Mouse (Mus musculus) heart, embryonic 14.5 days (tissue): ENCODE data around the gene Srp54c. TPM values are rescaled to one million over a fixed set of nuclear protein-coding genes. Genes with fewer than 3 reads are reported as not detected.
"Not testable (repeated sequence)": the region's sequence is repeated elsewhere in the genome, so short reads cannot be mapped to it uniquely, and the experiment has no call there.

Experiments used
- ATAC-seq: fragments of 200-750 bp; cut with Nextera tagmentation; 2 replicates; pipeline ENCODE4 v1.8.0; 2017; ENCODE audit warnings: low read depth, moderate TSS enrichment; ENCODE audit not compliant: insufficient number of reproducible peaks, insufficient read depth, low FRiP score
- H3K27ac ChIP-seq, 2 experiments: fragments of 200-500 bp in 1 of 2; fragments of 300-500 bp in 1 of 2; sonication (generic) in 1 of 2; replicated peaks in 1 of 2; 2 replicates each; pipeline ENCODE4 v1.5.1; 2012 to 2014; ENCODE audit warnings: low read depth in 2 of 2, low read length in 2 of 2, control low read depth in 1 of 2, mild to moderate bottlenecking in 1 of 2, mixed read lengths in 1 of 2; ENCODE audit not compliant: control insufficient read depth in 1 of 2, insufficient read depth in 1 of 2
- H3K27me3 ChIP-seq: fragments of 300-500 bp; sonication (generic); 2 replicates; pipeline ENCODE4 v1.6.1; 2014; ENCODE audit warnings: mild to moderate bottlenecking, low read length, control low read depth; ENCODE audit not compliant: control insufficient read depth, insufficient read depth
- H3K36me3 ChIP-seq: fragments of 300-500 bp; sonication (generic); 2 replicates; pipeline ENCODE4 v1.6.1; 2014; ENCODE audit warnings: mild to moderate bottlenecking, control low read depth, low read length, mixed read lengths; ENCODE audit not compliant: control insufficient read depth, insufficient read depth
- H3K4me1 ChIP-seq, 2 experiments: fragments of 200-500 bp in 1 of 2; fragments of 300-500 bp in 1 of 2; sonication (generic) in 1 of 2; 2 replicates each; pipeline ENCODE4 v1.6.1; 2012 to 2014; ENCODE audit warnings: low read length in 2 of 2, control low read depth in 1 of 2, mixed read lengths in 1 of 2; ENCODE audit not compliant: control insufficient read depth in 2 of 2, insufficient read depth in 2 of 2
- H3K4me2 ChIP-seq: fragments of 300-500 bp; sonication (generic); 2 replicates; pipeline ENCODE4 v1.6.1; 2014; ENCODE audit warnings: mild to moderate bottlenecking, low read length
- H3K4me3 ChIP-seq, 2 experiments: fragments of 200-500 bp in 1 of 2; fragments of 300-500 bp in 1 of 2; sonication (generic) in 1 of 2; 2 replicates each; pipeline ENCODE4 v1.5.1; 2012 to 2014; ENCODE audit warnings: low read length in 2 of 2, mild to moderate bottlenecking in 2 of 2, control low read depth in 1 of 2, low read depth in 1 of 2, moderate library complexity in 1 of 2; ENCODE audit not compliant: control insufficient read depth in 1 of 2, insufficient read depth in 1 of 2
- H3K9ac ChIP-seq: fragments of 300-500 bp; sonication (generic); 2 replicates; pipeline ENCODE4 v1.6.1; 2014; ENCODE audit warnings: mild to moderate bottlenecking, low read length
- H3K9me3 ChIP-seq: fragments of 300-500 bp; sonication (generic); 2 replicates; pipeline ENCODE4 v1.6.1; 2016; ENCODE audit warnings: low read length, control low read depth; ENCODE audit not compliant: control insufficient read depth
- WGBS: fragments of 180-500 bp; shearing (Covaris S2); extraction: QIAGEN DNeasy Blood & Tissue Kit; methylation state at CpG from one replicate; pipeline ENCODE4 v1.1.7; 2014; 5-methylcytosine and 5-hydroxymethylcytosine counted together
- polyA plus RNA-seq: library from polyadenylated mRNA; unstranded; fragments of >200 nt; fragmentation: Nextera tagmentation; extraction: Ambion mirVana; gene quantifications from 2 replicates; pipeline ENCODE4 v1.2.1, GENCODE M21; 2014

Srp54c gene
- 58.4 and 58.9 TPM in 2 replicates for polyA plus RNA-seq

- H3K27ac ChIP-seq, H3K9ac ChIP-seq: not testable (repeated sequence)
These were observed at the start of gene Srp54c for GRCm38 (mm10) chr12:55229626-55230519. Gene Srp54c, plus strand, starts transcription at chr12:55230168.

GRCm38 (mm10) chr12:55187686-55188085 is 42.3 kb upstream of the Srp54c start:
- H3K27me3 ChIP-seq, H3K4me3 ChIP-seq, H3K9me3 ChIP-seq, H3K36me3 ChIP-seq, H3K4me2 ChIP-seq, H3K9ac ChIP-seq, ATAC-seq, H3K27ac ChIP-seq, H3K4me1 ChIP-seq: not testable (repeated sequence)
- WGBS, result no CpG with 5 or more reads among the region's 8 CpGs

More at GRCm38 (mm10) chr12:55229626-55230519, at the start of gene Srp54c:
- not testable (repeated sequence) for H3K9me3 ChIP-seq, H3K4me1 ChIP-seq, H3K4me2 ChIP-seq, H3K36me3 ChIP-seq, H3K27me3 ChIP-seq
- peak; percentile 98 for ATAC-seq
- no CpG with 5 or more reads among the region's 57 CpGs for WGBS
- H3K4me3 ChIP-seq, result peak within 1 kb of the TSS; percentile 33 to 48

GRCm38 (mm10) chr12:55189127-55189526 is 40.8 kb upstream of the Srp54c start:
- not testable (repeated sequence) for H3K9ac ChIP-seq, H3K4me3 ChIP-seq, H3K4me1 ChIP-seq, H3K9me3 ChIP-seq, H3K36me3 ChIP-seq, H3K27ac ChIP-seq, ATAC-seq, H3K4me2 ChIP-seq, H3K27me3 ChIP-seq
- WGBS, result no CpG with 5 or more reads among the region's 5 CpGs

GRCm38 (mm10) chr12:55199306-55199705 is 30.7 kb upstream of the Srp54c start, which contains the start of gene 1700047I17Rik2:
Gene 1700047I17Rik2, plus strand, starts transcription at chr12:55199592.
- not testable (repeated sequence) for H3K4me3 ChIP-seq, H3K27me3 ChIP-seq, H3K36me3 ChIP-seq, H3K27ac ChIP-seq, H3K9ac ChIP-seq, H3K9me3 ChIP-seq, H3K4me1 ChIP-seq, H3K4me2 ChIP-seq
- ATAC-seq, result peak; percentile 97
- no CpG with 5 or more reads among the region's 40 CpGs for WGBS

GRCm38 (mm10) chr12:55199799-55200198 is 30.2 kb upstream of the Srp54c start:
- not testable (repeated sequence) for H3K27me3 ChIP-seq, H3K4me2 ChIP-seq, H3K4me1 ChIP-seq, H3K4me3 ChIP-seq, H3K27ac ChIP-seq, H3K9ac ChIP-seq, H3K9me3 ChIP-seq, H3K36me3 ChIP-seq
- WGBS, result no CpG with 5 or more reads among the region's 18 CpGs
- peak; percentile 54 for ATAC-seq

- H3K27ac ChIP-seq, H3K4me2 ChIP-seq, H3K4me3 ChIP-seq, ATAC-seq, H3K36me3 ChIP-seq, H3K9ac ChIP-seq, H3K27me3 ChIP-seq, H3K9me3 ChIP-seq, H3K4me1 ChIP-seq: not testable (repeated sequence)
- no CpG with 5 or more reads among the region's 6 CpGs for whole genome bisulfite sequencing
These were observed 17.0 kb upstream of the Srp54c start for GRCm38 (mm10) chr12:55212944-55213343.

- peak overlapping the region; percentile 33 to 48 for H3K4me3 ChIP-seq
- not testable (repeated sequence) for H3K9ac ChIP-seq, H3K9me3 ChIP-seq, H3K4me1 ChIP-seq, ATAC-seq, H3K27me3 ChIP-seq, H3K4me2 ChIP-seq, H3K27ac ChIP-seq, H3K36me3 ChIP-seq
- 0% methylated on average over 10 of the region's 25 CpGs for WGBS
These were observed 523 bp downstream of the Srp54c start for GRCm38 (mm10) chr12:55230520-55230861.

GRCm38 (mm10) chr12:55242243-55242642 is 12.3 kb downstream of the Srp54c start:
- H3K4me1 ChIP-seq, H3K27me3 ChIP-seq, H3K9me3 ChIP-seq, H3K36me3 ChIP-seq, H3K27ac ChIP-seq, H3K9ac ChIP-seq, H3K4me3 ChIP-seq, ATAC-seq, H3K4me2 ChIP-seq: not testable (repeated sequence)
- no CpG with 5 or more reads among the region's 8 CpGs for WGBS
